In genomic region chr9:14740151-14740924, GRCm38 (mm10) we compare ENCODE assay signal across 20 mouse cellular contexts. TPM values are rescaled to one million over a fixed set of nuclear protein-coding genes. Genes with fewer than 3 reads are reported as not detected.
"Had no signal": no experiment of that assay in that cellular context is flagged by ENCODE, and none has a peak within 500 bp of the region (broad histone marks: within the 10 kb centered on the region; RNA-seq: fewer than 3 reads in every experiment).

TSS of gene Piwil4 (minus strand) at chr9:14740733.

- H3K27me3 ChIP-seq: midbrain, embryonic 12.5 days; neural tube, embryonic 13.5 days; neural tube, embryonic 15.5 days had no signal

- H3K4me1 ChIP-seq: midbrain, embryonic 10.5 days; midbrain, embryonic 12.5 days; neural tube, embryonic 13.5 days; neural tube, embryonic 15.5 days had no signal

- H3K4me3 ChIP-seq: midbrain, embryonic 10.5 days; midbrain, embryonic 12.5 days; myocyte; neural tube, embryonic 13.5 days; neural tube, embryonic 15.5 days had no signal

- H3K27ac ChIP-seq: midbrain, embryonic 10.5 days; midbrain, embryonic 12.5 days; neural tube, embryonic 13.5 days; neural tube, embryonic 15.5 days had no signal

- DNase-seq: lung, adult 18-20 months; lung, embryonic 14.5 days; lung, postnatal 10 days; lung, postnatal 4 days; midbrain, embryonic 14.5 days; retina, postnatal 1 day; right cerebral cortex, adult 18-20 months; right cerebral cortex, postnatal 25 days; right cerebral cortex, postnatal 4 days; spleen, adult 18-20 months; thymus, adult 18-20 months; thymus, postnatal 14 days; thymus, postnatal 4 days had no signal

- H3K36me3 ChIP-seq: midbrain, embryonic 10.5 days; midbrain, embryonic 12.5 days; neural tube, embryonic 13.5 days; neural tube, embryonic 15.5 days had no signal

- H3K9me3 ChIP-seq: midbrain, embryonic 10.5 days; midbrain, embryonic 12.5 days; neural tube, embryonic 13.5 days; neural tube, embryonic 15.5 days had no signal

- H3K9ac ChIP-seq: lung, embryonic 14.5 days; midbrain, embryonic 12.5 days; neural tube, embryonic 13.5 days; neural tube, embryonic 15.5 days had no signal

RNA-seq across cellular contexts. Expression of gene Piwil4, which starts in this region (rescaled TPM):
- total RNA-seq: megakaryocyte, adult 5-6 weeks; megakaryocyte-erythroid progenitor cell, adult 5-6 weeks had no signal
- polyA plus RNA-seq: lung, embryonic 14.5 days; neural tube, embryonic 13.5 days had no signal
